Mouse (Mus musculus) embryonic fibroblast, embryonic 13.5 days (primary cell): ENCODE measurements around the gene Map3k12.

Experiments
- CTCF ChIP-seq: IDR thresholded peaks from 2 replicates; pipeline ENCODE4 v1.5.1; 2011; ENCODE audit warnings: mild to moderate bottlenecking, control low read depth, low read length, moderate library complexity, borderline replicate concordance; ENCODE audit not compliant: insufficient read depth
- POLR2A ChIP-seq: IDR thresholded peaks from 2 replicates; pipeline ENCODE4 v1.6.1; 2011; ENCODE audit warnings: low read depth, mild to moderate bottlenecking, control low read depth, low read length, moderate library complexity

DNA sequence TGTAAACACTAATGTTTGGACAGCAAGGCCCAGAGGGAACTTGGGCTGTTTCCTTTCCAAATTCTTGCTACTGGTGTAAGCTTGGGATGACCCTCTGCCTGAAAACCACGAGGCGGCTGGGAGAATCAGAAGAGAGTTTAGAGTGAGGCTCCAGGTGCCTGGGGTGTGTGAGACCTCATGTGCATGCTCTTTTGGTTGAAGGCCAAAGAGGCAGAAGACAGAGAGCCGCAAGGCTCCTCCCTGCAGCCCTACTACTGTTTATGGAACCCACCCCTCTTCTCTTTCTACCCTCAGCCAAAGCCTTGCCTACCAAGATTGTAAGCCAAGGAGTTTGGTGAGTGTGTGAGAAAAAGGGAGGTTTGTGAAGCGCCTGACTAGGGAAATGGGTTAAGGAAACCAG lies 1.1 kb downstream of the Map3k12 start:
- TF ChIP-seq CTCF (no peak), POLR2A (no peak)
